Mouse (Mus musculus): ENCODE results near the gene Rab35. TPM values are rescaled to one million over a fixed set of nuclear protein-coding genes. Genes with fewer than 3 reads are reported as not detected.

Gene Rab35
- total RNA-seq, 2 experiments from 2014 or later, result 62.9 to 68.8 TPM

Small RNAs within 50 kb of the gene (microRNA-seq; reads per million reads assigned to microRNA genes)
- gene Mir7030, result not detected

Other genes with a start within 250 kb of the Rab35 start
- gene Msi1, start 202.3 kb upstream of the Rab35 start, total RNA-seq (2021), result 10 to 100 TPM; 15.7 to 18.5 TPM
- gene Pla2g1b, start 165.6 kb upstream of the Rab35 start, total RNA-seq (2021), result not detected
- gene Sirt4, start 147.2 kb upstream of the Rab35 start, total RNA-seq (2021), result 10 to 100 TPM; 20.8 to 22.6 TPM
- 10 to 100 TPM; 33.5 to 54.2 TPM for gene Pxn, start 125.2 kb upstream of the Rab35 start, total RNA-seq (2021)
- gene Rplp0, start 72.4 kb upstream of the Rab35 start, total RNA-seq (2021), result 100 to 1,000 TPM; 829 to 906 TPM
- 10 to 100 TPM; 53.9 to 69.5 TPM for gene Gcn1l1, start 66.7 kb upstream of the Rab35 start, total RNA-seq (2021)
- gene Bicdl1, start 99.7 kb downstream of the Rab35 start, total RNA-seq (2021), result 10 to 100 TPM in 1 of 2 experiments, 1 to 10 TPM in 1; 7.8 to 11.3 TPM
- gene Cit, start 213.4 kb downstream of the Rab35 start, total RNA-seq (2021), result 1 to 10 TPM; 4.2 to 8.0 TPM

Data from adrenal gland, postnatal 36 days (tissue).